Mouse (Mus musculus) embryonic facial prominence, embryonic 15.5 days (tissue): ENCODE measurements at regions not wholly inside any gene's neighbourhood (a gene's known extent, or its start where the extent isn't known, plus 50 kb on each side); places are given as distances from the start of the nearest gene placed in this dataset.

Experiments used
- ATAC-seq: fragments of 200-750 bp; cut with Nextera tagmentation; 2 replicates; pipeline ENCODE4 v1.8.0; 2017; ENCODE audit warnings: low read depth, moderate TSS enrichment; ENCODE audit not compliant: insufficient number of reproducible peaks, low FRiP score, low TSS enrichment
- H3K27ac ChIP-seq: fragments of 300-500 bp; sonication (generic); replicated peaks from 2 replicates; pipeline ENCODE4 v1.5.1; 2015; ENCODE audit warnings: mild to moderate bottlenecking, inconsistent platforms
- H3K27me3 ChIP-seq: fragments of 300-500 bp; sonication (generic); 2 replicates; pipeline ENCODE4 v1.6.1; 2015; ENCODE audit warnings: inconsistent platforms
- H3K36me3 ChIP-seq: fragments of 300-500 bp; sonication (generic); 2 replicates; pipeline ENCODE4 v1.6.1; 2015; ENCODE audit warnings: mild to moderate bottlenecking, inconsistent platforms
- H3K4me1 ChIP-seq: fragments of 300-500 bp; sonication (generic); 2 replicates; pipeline ENCODE4 v1.6.1; 2015; ENCODE audit warnings: inconsistent platforms
- H3K4me2 ChIP-seq: fragments of 300-500 bp; sonication (generic); replicated peaks from 2 replicates; pipeline ENCODE4 v1.6.1; 2015; ENCODE audit warnings: mild to moderate bottlenecking, inconsistent platforms
- H3K4me3 ChIP-seq: fragments of 300-500 bp; sonication (generic); replicated peaks from 2 replicates; pipeline ENCODE4 v1.5.1; 2015; ENCODE audit warnings: mild to moderate bottlenecking, inconsistent platforms
- H3K9ac ChIP-seq: fragments of 300-500 bp; sonication (generic); 2 replicates; pipeline ENCODE4 v1.6.1; 2015; ENCODE audit warnings: inconsistent platforms
- H3K9me3 ChIP-seq: fragments of 300-500 bp; sonication (generic); replicated peaks from 2 replicates; pipeline ENCODE4 v1.6.1; 2016; ENCODE audit warnings: inconsistent platforms
- WGBS: fragments of 180-500 bp; shearing (Covaris S2); methylation state at CpG from one replicate; pipeline ENCODE4 v1.1.7; 2015; 5-methylcytosine and 5-hydroxymethylcytosine counted together

DNA sequence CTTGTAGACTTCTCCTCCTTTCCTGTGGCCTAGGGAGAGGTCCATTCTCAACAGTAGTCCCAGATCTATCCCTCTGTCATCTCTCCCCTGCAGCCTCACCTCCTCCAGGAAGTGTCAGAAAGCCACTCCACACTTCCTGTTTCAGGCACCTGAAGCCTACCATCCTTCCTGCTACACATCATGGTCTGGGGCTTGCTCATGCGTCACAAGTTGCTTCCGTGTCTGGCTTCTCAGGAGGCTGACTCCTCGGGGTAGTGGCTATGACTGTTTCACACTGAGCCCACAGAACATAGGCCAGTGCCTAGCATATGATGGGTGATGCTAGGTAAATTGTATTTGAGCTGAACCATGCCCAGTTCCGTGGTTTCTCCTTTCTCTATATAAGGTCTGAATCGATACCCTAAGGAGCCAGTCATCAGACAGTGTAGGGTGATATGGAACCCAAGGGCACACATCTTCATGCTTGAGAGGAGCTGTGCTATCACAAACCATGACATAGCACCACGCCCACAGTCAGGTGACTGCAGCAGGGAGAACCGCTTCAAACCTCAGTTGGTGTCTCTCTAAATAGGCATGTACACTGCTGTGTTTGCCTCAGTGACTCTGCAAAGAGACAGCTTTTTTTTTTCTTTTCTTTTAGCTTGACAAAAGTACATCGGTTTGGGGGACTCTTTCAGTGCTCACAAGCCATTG lies 272.2 kb downstream of the Sec61b start:
- WGBS, result 85% methylated on average over 8 of the region's 8 CpGs
- Histone ChIP-seq H3K4me3 (no peak overlapping the region), H3K4me1 (no peaks in the 10 kb centered on the region), H3K9me3 (no peaks in the 10 kb centered on the region), H3K36me3 (no peaks in the 10 kb centered on the region), H3K27me3 (no peaks in the 10 kb centered on the region), H3K4me2 (no peak overlapping the region), H3K27ac (no peak overlapping the region), H3K9ac (no peak overlapping the region)
- no peak for ATAC-seq

DNA sequence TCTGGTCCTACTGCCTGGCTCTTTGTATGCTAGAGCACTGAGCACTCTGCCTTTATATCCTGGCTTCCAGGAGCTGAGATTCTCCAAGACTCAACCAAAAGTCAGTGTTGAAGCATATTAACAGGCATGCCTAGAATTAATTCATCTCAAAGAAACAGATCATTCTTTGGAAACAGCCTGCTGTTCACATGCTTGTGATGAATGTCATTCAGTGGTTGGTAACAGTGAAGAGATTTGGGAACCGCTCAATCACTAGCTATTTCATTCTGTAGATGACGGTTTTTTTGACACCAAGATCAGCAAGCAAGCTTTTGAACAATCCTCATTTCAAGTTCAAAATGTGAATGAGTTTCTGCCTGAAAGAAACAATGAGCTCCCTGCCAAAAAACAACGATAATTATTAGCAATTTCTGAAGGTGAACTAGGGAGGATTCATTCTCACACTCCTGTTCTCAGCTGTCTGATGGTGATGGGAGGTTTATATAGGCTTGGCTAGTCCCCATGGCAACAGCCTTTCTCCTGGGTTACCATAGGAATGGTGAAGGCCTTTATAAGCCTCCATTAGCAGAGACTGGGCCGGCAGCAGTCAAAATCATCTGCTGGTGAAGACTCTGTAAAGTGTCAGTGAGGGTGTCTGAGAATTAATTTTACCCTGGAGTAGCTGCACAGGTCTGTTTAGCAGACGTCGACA lies 272.6 kb upstream of the Nr4a3 start:
- H3K4me3 ChIP-seq, result no peak overlapping the region
- no peaks in the 10 kb centered on the region for H3K36me3 ChIP-seq
- no peaks in the 10 kb centered on the region for H3K4me1 ChIP-seq
- H3K9ac ChIP-seq, result no peak overlapping the region
- ATAC-seq, result no peak
- no peaks in the 10 kb centered on the region for H3K9me3 ChIP-seq
- no peaks in the 10 kb centered on the region for H3K27me3 ChIP-seq
- H3K4me2 ChIP-seq, result no peak overlapping the region
- no peak overlapping the region for H3K27ac ChIP-seq
- 87% methylated on average over 6 of the region's 6 CpGs for whole genome bisulfite sequencing

DNA sequence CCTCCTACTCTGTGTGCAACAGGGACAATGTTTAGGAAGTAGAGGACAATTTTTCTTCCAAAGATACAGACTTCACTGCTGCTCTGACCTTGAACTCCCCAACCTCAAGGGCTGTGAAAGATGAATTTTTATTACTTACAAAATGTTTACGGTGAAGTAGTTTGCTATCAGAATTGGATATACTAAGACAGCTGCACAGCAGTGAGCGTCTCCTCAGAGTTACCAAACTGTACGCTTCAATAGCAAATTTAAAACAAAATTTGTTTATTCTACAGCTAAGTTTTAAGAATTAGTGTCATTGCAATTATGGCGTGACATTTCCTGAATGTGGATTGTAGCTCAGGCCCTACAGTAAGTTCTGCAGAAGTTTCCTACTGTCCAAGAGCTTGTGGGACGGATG lies 270.3 kb upstream of the Nr4a3 start:
- Histone ChIP-seq H3K4me1 (no peaks in the 10 kb centered on the region), H3K9ac (no peak overlapping the region), H3K4me2 (no peak overlapping the region), H3K4me3 (no peak overlapping the region), H3K36me3 (no peaks in the 10 kb centered on the region), H3K27ac (no peak overlapping the region), H3K27me3 (no peaks in the 10 kb centered on the region), H3K9me3 (no peaks in the 10 kb centered on the region)
- WGBS, result 58% methylated on average over 5 of the region's 5 CpGs
- no peak for ATAC-seq

DNA sequence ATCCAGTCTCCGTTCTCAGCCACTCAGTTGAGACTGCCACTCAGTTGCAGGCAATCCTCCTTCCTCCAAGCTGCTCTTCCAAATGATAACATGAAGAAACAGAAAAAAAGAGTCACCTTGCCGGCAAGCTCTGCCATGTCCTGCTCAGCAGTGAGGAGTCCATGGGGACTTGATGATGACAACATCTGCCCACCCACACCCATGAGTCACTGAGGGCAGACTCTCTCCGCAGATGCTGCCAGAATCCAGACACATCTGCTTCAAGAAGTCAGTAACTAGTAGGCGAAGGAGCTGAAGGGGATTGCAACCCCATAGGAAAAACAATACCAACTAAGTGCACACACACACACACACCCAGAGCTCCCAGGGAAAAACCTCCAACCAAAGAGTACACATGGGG lies 263.9 kb upstream of the Nr4a3 start:
- no peak overlapping the region for H3K9ac ChIP-seq
- no peaks in the 10 kb centered on the region for H3K4me1 ChIP-seq
- WGBS, result 81% methylated on average over 4 of the region's 4 CpGs
- H3K27me3 ChIP-seq, result no peaks in the 10 kb centered on the region
- no peaks in the 10 kb centered on the region for H3K9me3 ChIP-seq
- no peak overlapping the region for H3K27ac ChIP-seq
- no peak for ATAC-seq
- no peak overlapping the region for H3K4me2 ChIP-seq
- H3K4me3 ChIP-seq, result no peak overlapping the region
- H3K36me3 ChIP-seq, result no peaks in the 10 kb centered on the region

DNA sequence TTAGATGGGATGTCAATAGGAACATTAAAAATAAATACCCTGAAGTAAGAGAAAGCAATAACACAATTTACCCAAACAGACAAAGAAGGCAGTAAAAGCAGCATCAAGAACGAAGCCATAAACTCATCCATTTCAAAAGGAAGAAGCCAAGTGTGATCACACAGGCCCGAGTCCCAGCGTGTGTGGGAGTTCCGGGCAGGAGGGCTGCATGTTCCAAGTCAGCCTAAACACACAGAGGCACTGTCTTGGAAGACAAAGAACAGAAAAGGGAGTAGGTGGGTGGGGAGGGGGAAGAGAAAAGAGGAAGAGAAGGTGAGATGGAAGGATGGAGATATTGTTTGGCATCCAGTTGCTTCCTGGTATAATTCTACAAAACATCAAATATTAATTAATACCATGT lies 248.0 kb upstream of the Nr4a3 start:
- no peaks in the 10 kb centered on the region for H3K27me3 ChIP-seq
- H3K36me3 ChIP-seq, result no peaks in the 10 kb centered on the region
- H3K27ac ChIP-seq, result no peak overlapping the region
- H3K4me1 ChIP-seq, result no peaks in the 10 kb centered on the region
- H3K9ac ChIP-seq, result no peak overlapping the region
- 86% methylated on average over 4 of the region's 4 CpGs for WGBS
- no peak for ATAC-seq
- no peaks in the 10 kb centered on the region for H3K9me3 ChIP-seq
- no peak overlapping the region for H3K4me2 ChIP-seq
- H3K4me3 ChIP-seq, result no peak overlapping the region

DNA sequence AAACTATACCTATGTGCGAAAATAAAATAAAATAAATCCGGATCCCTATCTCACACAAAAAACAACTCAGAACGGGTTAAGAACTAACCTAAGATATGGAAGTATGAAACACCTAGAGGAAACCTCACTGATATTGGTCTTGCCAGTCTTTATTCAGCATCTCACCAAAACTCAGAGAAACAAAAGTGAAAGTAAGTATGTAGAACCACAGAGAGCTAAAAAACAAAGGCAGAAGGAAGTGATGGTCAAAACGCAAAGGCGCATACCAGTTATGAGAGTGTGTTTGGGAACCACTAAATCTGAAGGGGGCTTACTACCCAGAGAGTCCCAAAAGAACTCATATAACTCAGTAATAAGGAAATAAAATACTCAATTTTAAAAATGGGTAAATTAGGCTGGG lies 245.8 kb upstream of the Nr4a3 start:
- H3K27ac ChIP-seq, result no peak overlapping the region
- H3K4me2 ChIP-seq, result no peak overlapping the region
- 95% methylated on average over 5 of the region's 5 CpGs for WGBS
- no peaks in the 10 kb centered on the region for H3K9me3 ChIP-seq
- H3K36me3 ChIP-seq, result no peaks in the 10 kb centered on the region
- H3K4me1 ChIP-seq, result no peaks in the 10 kb centered on the region
- H3K4me3 ChIP-seq, result no peak overlapping the region
- no peaks in the 10 kb centered on the region for H3K27me3 ChIP-seq
- H3K9ac ChIP-seq, result no peak overlapping the region
- ATAC-seq, result no peak

DNA sequence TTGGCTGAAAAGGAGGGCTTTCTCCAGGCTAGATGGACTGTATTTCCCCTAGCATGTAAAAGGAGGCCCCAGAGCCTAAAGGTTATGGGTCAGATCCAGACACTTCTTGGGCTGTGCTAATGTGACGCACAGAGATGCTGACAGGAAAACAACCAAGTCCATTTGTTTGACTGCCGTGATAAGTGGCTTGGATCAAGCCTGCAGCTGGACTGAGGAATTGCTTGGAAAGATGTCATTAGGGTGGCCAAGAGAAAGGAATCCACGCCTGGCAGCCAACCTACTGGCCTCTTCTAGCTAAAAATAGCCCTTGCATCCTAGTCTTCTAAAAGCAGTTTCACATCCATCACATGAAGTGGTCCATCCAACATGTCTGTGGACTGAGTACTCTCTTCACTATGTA lies 241.8 kb upstream of the Nr4a3 start:
- H3K4me2 ChIP-seq, result no peak overlapping the region
- H3K4me3 ChIP-seq, result no peak overlapping the region
- H3K9ac ChIP-seq, result no peak overlapping the region
- no peaks in the 10 kb centered on the region for H3K4me1 ChIP-seq
- no peaks in the 10 kb centered on the region for H3K9me3 ChIP-seq
- no peaks in the 10 kb centered on the region for H3K27me3 ChIP-seq
- H3K27ac ChIP-seq, result no peak overlapping the region
- WGBS, result 75% methylated on average over 3 of the region's 3 CpGs
- no peaks in the 10 kb centered on the region for H3K36me3 ChIP-seq
- no peak for ATAC-seq

DNA sequence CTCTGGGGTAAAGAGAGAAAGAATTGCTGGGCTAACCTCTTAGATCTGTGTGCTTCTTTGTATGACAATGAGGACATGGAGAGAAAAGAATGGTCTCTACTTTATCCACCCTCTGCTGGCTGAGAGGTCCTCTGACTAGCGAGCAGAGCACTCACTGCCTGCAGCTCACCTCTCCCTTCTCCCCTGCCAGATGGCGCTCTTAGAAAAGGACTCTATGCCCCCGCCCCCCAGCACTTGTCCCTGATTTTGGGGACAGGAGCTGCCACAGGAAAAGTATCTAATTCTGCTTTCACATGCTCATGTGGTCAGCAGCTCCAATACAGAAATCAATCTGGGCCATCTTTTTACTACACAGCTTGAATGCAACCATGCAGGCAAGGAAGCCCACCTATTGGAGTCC lies 237.1 kb upstream of the Nr4a3 start:
- no peak overlapping the region for H3K4me3 ChIP-seq
- no peak for ATAC-seq
- H3K9ac ChIP-seq, result no peak overlapping the region
- no peaks in the 10 kb centered on the region for H3K36me3 ChIP-seq
- 10% methylated on average over 3 of the region's 3 CpGs for WGBS
- H3K27ac ChIP-seq, result no peak overlapping the region
- H3K27me3 ChIP-seq, result no peaks in the 10 kb centered on the region
- no peak overlapping the region for H3K4me2 ChIP-seq
- no peaks in the 10 kb centered on the region for H3K4me1 ChIP-seq
- H3K9me3 ChIP-seq, result no peaks in the 10 kb centered on the region

DNA sequence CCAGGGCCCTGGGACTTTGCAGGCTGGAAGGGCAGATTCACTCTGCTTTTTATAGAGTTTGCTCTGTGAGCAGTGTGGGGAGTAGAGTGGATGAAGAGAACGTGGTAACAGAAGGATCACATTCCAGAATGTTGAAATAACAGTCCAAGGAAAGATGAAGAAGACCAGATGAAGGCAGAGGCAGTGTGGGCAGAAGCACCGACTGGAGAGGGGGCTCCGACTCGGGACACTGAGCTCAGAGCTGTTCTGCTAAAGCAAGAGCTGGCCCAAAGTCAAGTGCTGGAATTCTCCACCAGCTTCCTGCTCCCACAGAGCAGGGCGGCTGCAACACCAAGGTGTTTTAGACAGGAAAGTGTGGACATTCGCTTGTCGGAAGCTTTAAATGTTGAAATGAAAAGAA lies 230.9 kb upstream of the Nr4a3 start:
- Histone ChIP-seq H3K4me2 (no peak overlapping the region), H3K9me3 (no peaks in the 10 kb centered on the region), H3K27ac (no peak overlapping the region), H3K9ac (no peak overlapping the region), H3K4me1 (no peaks in the 10 kb centered on the region), H3K27me3 (no peaks in the 10 kb centered on the region), H3K4me3 (no peak overlapping the region), H3K36me3 (no peaks in the 10 kb centered on the region)
- ATAC-seq, result no peak
- 62% methylated on average over 7 of the region's 7 CpGs for WGBS

DNA sequence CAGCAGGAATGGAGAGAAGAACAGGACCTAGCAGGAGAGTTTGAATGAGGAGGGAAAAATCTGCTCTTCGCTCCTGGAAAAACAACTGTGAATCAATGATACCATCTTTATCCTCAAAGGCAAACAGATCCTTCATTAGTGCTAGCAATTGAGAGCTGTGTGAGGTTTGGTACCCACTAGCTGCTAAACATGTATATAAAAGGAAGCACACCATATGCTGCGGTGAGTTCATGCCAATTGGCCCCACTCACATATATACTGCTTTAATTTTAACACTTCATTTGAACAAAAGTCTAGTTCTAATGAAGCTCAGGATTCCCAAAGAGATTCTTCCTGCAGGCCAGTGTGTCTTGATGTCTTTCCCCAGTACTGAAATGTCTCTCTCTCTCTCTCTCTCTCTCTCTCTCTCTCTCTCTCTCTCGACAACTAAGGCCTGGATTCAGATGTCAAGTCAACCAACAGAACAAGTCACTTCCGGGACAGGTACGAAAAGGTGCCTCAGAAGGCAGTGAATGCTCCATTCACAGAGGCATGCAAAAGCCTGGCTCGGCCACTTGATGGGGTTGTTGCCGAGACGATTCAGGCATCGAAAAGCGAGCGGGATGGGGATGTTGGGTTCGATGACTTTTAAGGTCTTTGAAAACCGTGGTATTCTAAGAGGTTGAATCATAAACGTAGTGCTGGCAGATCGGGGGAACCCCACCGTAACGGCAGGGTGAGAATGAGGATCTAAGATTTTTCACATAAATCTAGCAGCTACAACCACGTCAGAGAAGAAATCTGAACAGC lies 226.4 kb upstream of the Nr4a3 start:
- Histone ChIP-seq H3K4me3 (no peak overlapping the region), H3K9me3 (no peaks in the 10 kb centered on the region), H3K27ac (no peak overlapping the region), H3K9ac (no peak overlapping the region), H3K4me2 (no peak overlapping the region), H3K27me3 (no peaks in the 10 kb centered on the region), H3K4me1 (no peaks in the 10 kb centered on the region), H3K36me3 (no peaks in the 10 kb centered on the region)
- no peak for ATAC-seq
- WGBS, result 88% methylated on average over 18 of the region's 18 CpGs

DNA sequence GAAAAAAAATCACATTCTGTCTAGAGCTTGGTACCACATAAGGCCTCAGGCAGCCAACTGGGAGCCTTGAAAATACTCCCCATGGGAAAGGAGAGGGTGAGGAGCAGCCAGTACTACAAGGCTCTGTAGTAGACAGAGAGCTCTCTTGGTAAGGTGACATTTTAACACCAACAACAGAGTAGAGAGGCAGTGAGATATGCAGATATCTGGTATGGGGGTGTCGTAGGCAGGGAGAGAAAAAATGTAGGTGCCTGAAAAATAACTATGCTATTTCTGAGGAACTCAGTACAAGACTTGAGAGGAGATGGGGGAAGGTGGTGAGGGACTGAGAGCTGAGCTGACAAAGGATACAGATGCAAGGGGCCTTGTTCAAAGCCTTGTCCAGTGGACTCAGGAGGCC lies 224.4 kb upstream of the Nr4a3 start:
- Histone ChIP-seq H3K4me1 (no peaks in the 10 kb centered on the region), H3K36me3 (no peaks in the 10 kb centered on the region), H3K4me2 (no peak overlapping the region), H3K27ac (no peak overlapping the region), H3K9ac (no peak overlapping the region), H3K9me3 (no peaks in the 10 kb centered on the region), H3K27me3 (no peaks in the 10 kb centered on the region), H3K4me3 (no peak overlapping the region)
- no peak for ATAC-seq
- WGBS, result 84% methylated on average over 1 of the region's 1 CpGs
